Mouse (Mus musculus) kidney, postnatal 0 days (tissue): ENCODE data around the gene Dpysl4. TPM values are rescaled to one million over a fixed set of nuclear protein-coding genes. Genes with fewer than 3 reads are reported as not detected.

ENCODE experiments used
- ATAC-seq: fragments of 200-750 bp; cut with Nextera tagmentation; replicated peaks from 2 replicates; pipeline ENCODE4 v1.8.0; 2017; ENCODE audit warnings: low read depth, moderate number of reproducible peaks, moderate TSS enrichment, moderate library complexity; ENCODE audit not compliant: low FRiP score
- DNase-seq: peaks from one replicate; pipeline ENCODE4 v3.0.0-alpha.2; 2016; ENCODE audit warnings: low spot score
- H3K27ac ChIP-seq: fragments of 300-500 bp; sonication (generic); 2 replicates; pipeline ENCODE4 v1.5.1; 2014; ENCODE audit warnings: mild to moderate bottlenecking
- H3K27me3 ChIP-seq: fragments of 300-500 bp; sonication (generic); 2 replicates; pipeline ENCODE4 v1.6.1; 2014; ENCODE audit warnings: low read length, mixed read lengths; ENCODE audit not compliant: insufficient read depth
- H3K36me3 ChIP-seq: fragments of 300-500 bp; sonication (generic); 2 replicates; pipeline ENCODE4 v1.6.1; 2014; ENCODE audit warnings: low read length, mixed read lengths; ENCODE audit not compliant: insufficient read depth
- H3K4me1 ChIP-seq: fragments of 300-500 bp; sonication (generic); replicated peaks from 2 replicates; pipeline ENCODE4 v1.6.1; 2014; ENCODE audit warnings: antibody characterized with exemption, low read length, mixed read lengths; ENCODE audit not compliant: insufficient read depth
- H3K4me2 ChIP-seq: fragments of 300-500 bp; sonication (generic); 2 replicates; pipeline ENCODE4 v1.6.1; 2014; ENCODE audit warnings: mild to moderate bottlenecking, low read length, moderate library complexity, mixed read lengths
- H3K4me3 ChIP-seq: fragments of 300-500 bp; sonication (generic); replicated peaks from 2 replicates; pipeline ENCODE4 v1.5.1; 2014; ENCODE audit warnings: low read depth, low read length
- H3K9ac ChIP-seq: fragments of 300-500 bp; sonication (generic); 2 replicates; pipeline ENCODE4 v1.6.1; 2014; ENCODE audit warnings: low read depth, low read length
- H3K9me3 ChIP-seq: fragments of 300-500 bp; sonication (generic); replicated peaks from 2 replicates; pipeline ENCODE4 v1.6.1; 2016; ENCODE audit warnings: low read length, inconsistent platforms, mixed read lengths
- CTCF ChIP-seq: IDR thresholded peaks from 2 replicates; pipeline ENCODE4 v1.5.1; 2016; ENCODE audit warnings: antibody characterized with exemption, low read depth, mild to moderate bottlenecking, moderate library complexity
- WGBS: fragments of 180-500 bp; shearing (Covaris S2); extraction: QIAGEN DNeasy Blood & Tissue Kit; methylation state at CpG from one replicate; pipeline ENCODE4 v1.1.7; 2014; 5-methylcytosine and 5-hydroxymethylcytosine counted together
- polyA plus RNA-seq: library from polyadenylated mRNA; unstranded; fragments of >200 nt; fragmentation: Nextera tagmentation; extraction: Ambion mirVana; gene quantifications from 2 replicates; pipeline ENCODE4 v1.2.1, GENCODE M21; 2015

Dpysl4 gene
- polyA plus RNA-seq, 1 experiment from 2014 or later: 7.5 TPM

DNA sequence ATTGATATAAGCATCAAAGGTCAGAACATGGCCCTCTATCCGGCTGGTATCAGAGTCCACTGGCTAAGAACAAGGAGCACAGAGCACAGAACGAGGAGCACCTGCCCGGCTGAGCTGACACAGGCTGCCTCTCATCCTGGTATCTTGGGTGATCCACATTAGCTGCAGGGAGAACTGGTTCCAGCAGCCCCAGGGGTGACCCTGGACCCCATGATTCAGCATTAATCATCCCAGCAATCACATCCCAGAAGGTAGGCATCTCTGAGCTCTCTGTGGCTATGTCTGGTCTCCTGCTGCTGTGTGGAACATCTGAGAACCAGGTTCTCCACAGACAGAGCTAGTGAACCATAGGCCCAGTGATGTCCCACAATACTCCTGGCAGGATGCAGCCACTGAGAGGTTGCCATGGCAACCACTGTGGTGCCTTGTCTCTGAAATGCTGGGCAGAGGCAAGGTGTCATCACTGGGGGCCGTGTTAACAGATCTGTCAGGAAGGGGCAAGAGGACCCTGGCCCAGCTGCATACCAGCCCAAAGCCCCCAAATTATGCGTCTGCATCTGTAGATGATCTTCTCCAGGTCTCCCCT, 51.2 kb downstream of the Dpysl4 start:
- no peaks in the 10 kb centered on the region for H3K36me3 ChIP-seq
- H3K9ac ChIP-seq: no peak overlapping the region
- ATAC-seq (no peak), DNase-seq (no peak)
- no peaks in the 10 kb centered on the region for H3K4me1 ChIP-seq
- TF ChIP-seq CTCF: no peak
- no peak overlapping the region for H3K4me2 ChIP-seq
- no peak overlapping the region for H3K27ac ChIP-seq
- no peaks in the 10 kb centered on the region for H3K27me3 ChIP-seq
- H3K4me3 ChIP-seq: no peak overlapping the region
- H3K9me3 ChIP-seq: no peaks in the 10 kb centered on the region
- WGBS: 71% methylated on average over 5 of the region's 5 CpGs

DNA sequence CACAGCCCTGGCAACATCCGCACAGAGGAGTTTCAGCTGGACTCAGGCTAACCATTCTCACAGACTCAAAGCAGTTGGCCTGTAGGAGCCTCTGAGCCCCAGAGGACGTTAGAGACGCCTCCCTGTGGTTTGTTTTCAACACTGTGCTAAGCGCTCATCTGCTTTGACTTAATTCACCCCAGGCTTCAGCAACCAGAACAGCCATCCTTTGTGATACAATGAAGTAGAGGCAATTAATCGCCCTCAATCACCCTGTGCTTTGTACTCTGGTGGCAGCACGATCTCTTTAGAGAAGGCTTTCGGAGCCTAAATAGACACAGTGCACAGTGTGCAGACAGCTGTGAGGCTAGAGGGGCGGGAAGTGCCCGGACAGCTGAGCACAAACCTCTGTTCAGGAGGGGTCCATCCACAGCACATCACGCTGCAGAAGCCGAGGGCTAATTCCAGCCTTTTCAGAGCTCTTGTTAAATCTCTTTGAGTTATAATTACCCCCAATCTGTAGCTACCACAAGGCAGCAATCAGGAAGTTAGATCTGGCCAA, 54.2 kb downstream of the Dpysl4 start:
- H3K27ac ChIP-seq: no peak overlapping the region
- no peak overlapping the region for H3K9ac ChIP-seq
- no peaks in the 10 kb centered on the region for H3K9me3 ChIP-seq
- no peaks in the 10 kb centered on the region for H3K27me3 ChIP-seq
- no peaks in the 10 kb centered on the region for H3K4me1 ChIP-seq
- whole genome bisulfite sequencing: 26% methylated on average over 11 of the region's 11 CpGs
- DNase-seq: no peak
- no peaks in the 10 kb centered on the region for H3K36me3 ChIP-seq
- peak; percentile 26; the same call in 1 of the 2 replicates for TF ChIP-seq CTCF
- no peak overlapping the region for H3K4me3 ChIP-seq
- no peak overlapping the region for H3K4me2 ChIP-seq
- ATAC-seq: no peak

GRCm38 (mm10) chr7:139143785-139144184, 58.0 kb downstream of the Dpysl4 start:
- WGBS: 60% methylated on average over 1 of the region's 1 CpGs
- DNase-seq (no peak), ATAC-seq (no peak)
- H3K27me3 ChIP-seq: no peaks in the 10 kb centered on the region
- H3K4me2 ChIP-seq: no peak overlapping the region
- TF ChIP-seq CTCF: no peak
- H3K4me3 ChIP-seq: no peak overlapping the region
- no peak overlapping the region for H3K9ac ChIP-seq
- no peaks in the 10 kb centered on the region for H3K9me3 ChIP-seq
- no peaks in the 10 kb centered on the region for H3K4me1 ChIP-seq
- H3K36me3 ChIP-seq: no peaks in the 10 kb centered on the region
- H3K27ac ChIP-seq: no peak overlapping the region

DNA sequence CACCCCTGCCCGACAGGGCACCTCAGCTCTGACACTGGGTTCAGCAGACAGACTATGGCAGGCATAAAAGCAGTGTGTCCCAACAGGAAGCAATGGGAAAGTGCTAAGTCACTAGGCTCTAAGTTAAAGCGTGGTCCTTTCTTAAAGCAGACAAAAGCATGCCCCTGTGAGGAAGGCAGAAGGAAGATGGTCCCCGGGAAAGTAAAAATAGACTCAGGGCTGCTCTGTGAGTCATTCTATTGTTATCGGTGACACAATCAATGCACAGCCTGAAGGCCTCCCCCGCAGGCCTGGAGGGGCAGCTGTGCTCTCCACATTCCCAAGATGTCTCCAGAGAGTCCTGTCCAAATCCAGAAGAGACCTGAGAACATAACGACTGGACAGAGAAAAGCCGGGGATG, 60.1 kb downstream of the Dpysl4 start:
- Histone ChIP-seq H3K4me2 (no peak overlapping the region), H3K36me3 (no peaks in the 10 kb centered on the region), H3K27ac (no peak overlapping the region), H3K9me3 (no peaks in the 10 kb centered on the region), H3K27me3 (no peaks in the 10 kb centered on the region), H3K4me1 (no peaks in the 10 kb centered on the region), H3K9ac (no peak overlapping the region), H3K4me3 (no peak overlapping the region)
- DNase-seq: no peak
- no peak for TF ChIP-seq CTCF
- no peak for ATAC-seq
- WGBS: 59% methylated on average over 7 of the region's 7 CpGs

DNA sequence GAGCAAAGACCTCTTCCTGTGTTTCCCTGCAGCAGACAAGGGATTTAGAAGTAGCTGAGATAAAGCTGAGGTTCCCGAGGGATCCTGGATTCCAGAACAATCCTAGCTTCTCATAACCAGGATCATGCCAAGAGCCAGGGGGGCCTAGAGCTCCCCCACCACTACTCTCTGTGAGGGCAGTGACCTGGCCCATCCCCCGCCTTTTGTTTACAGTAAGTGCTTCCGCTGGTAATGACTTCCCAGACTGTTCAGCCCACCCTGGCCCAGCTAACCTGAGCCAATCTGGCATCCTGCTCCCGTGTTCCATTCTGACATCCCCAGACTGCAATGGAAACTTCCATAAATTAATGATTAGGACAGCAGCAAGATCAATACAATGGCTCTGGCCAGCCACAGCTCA, 61.6 kb downstream of the Dpysl4 start:
- no peak for ATAC-seq
- no peaks in the 10 kb centered on the region for H3K36me3 ChIP-seq
- H3K4me3 ChIP-seq: no peak overlapping the region
- H3K4me1 ChIP-seq: no peaks in the 10 kb centered on the region
- WGBS: 38% methylated on average over 4 of the region's 4 CpGs
- DNase-seq: no peak
- TF ChIP-seq CTCF: no peak
- no peak overlapping the region for H3K9ac ChIP-seq
- no peak overlapping the region for H3K4me2 ChIP-seq
- H3K27ac ChIP-seq: no peak overlapping the region
- H3K27me3 ChIP-seq: no peaks in the 10 kb centered on the region
- no peaks in the 10 kb centered on the region for H3K9me3 ChIP-seq

DNA sequence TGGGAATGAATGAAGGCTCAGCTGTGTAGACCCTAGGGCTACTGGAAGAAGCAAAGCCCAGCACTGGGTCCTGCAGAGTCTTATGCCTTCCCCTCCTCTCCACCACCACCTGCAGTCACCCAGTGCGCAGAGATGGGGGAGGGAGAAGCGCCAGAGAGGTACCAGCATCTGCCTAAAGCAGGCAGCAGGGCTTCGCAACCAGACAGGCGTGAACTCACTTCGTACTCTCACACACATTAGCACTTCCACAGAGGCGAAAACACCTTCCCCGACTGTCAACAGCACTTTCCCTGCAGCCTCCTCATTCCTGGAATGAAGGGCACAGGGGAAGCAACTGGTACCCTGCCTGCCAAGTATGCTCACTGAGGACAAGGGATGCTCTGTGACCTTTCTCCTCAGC, 63.6 kb downstream of the Dpysl4 start:
- no peak overlapping the region for H3K4me2 ChIP-seq
- no peaks in the 10 kb centered on the region for H3K9me3 ChIP-seq
- H3K4me3 ChIP-seq: no peak overlapping the region
- no peak for TF ChIP-seq CTCF
- no peak overlapping the region for H3K27ac ChIP-seq
- H3K36me3 ChIP-seq: no peaks in the 10 kb centered on the region
- no peaks in the 10 kb centered on the region for H3K4me1 ChIP-seq
- no peak overlapping the region for H3K9ac ChIP-seq
- WGBS: 47% methylated on average over 7 of the region's 7 CpGs
- DNase-seq (no peak), ATAC-seq (no peak)
- no peaks in the 10 kb centered on the region for H3K27me3 ChIP-seq

GRCm38 (mm10) chr7:139151116-139151515, 65.3 kb downstream of the Dpysl4 start:
- peak; percentile 78 for DNase-seq

More at GRCm38 (mm10) chr7:139151116-139151515, 65.3 kb downstream of the Dpysl4 start:
- no peaks in the 10 kb centered on the region for H3K4me1 ChIP-seq
- no peak overlapping the region for H3K4me3 ChIP-seq
- H3K36me3 ChIP-seq: no peaks in the 10 kb centered on the region
- H3K9me3 ChIP-seq: no peaks in the 10 kb centered on the region
- no peak overlapping the region for H3K27ac ChIP-seq
- no peak overlapping the region for H3K4me2 ChIP-seq
- no peak overlapping the region for H3K9ac ChIP-seq
- no peaks in the 10 kb centered on the region for H3K27me3 ChIP-seq
- TF ChIP-seq CTCF: no peak
- 28% methylated on average over 10 of the region's 10 CpGs for WGBS
- ATAC-seq: peak; percentile 83

Other genes with a start within 250 kb of the Dpysl4 start
- 32.1 and 33.2 TPM in 2 replicates for gene Ppp2r2d, start 239.9 kb upstream of the Dpysl4 start, polyA plus RNA-seq
- 16.5 and 19.5 TPM in 2 replicates for gene Mapk1ip1, start 239.7 kb upstream of the Dpysl4 start, polyA plus RNA-seq
- 125 and 129 TPM in 2 replicates for gene Bnip3, start 176.5 kb upstream of the Dpysl4 start, polyA plus RNA-seq
- gene Jakmip3, start 145.3 kb upstream of the Dpysl4 start, polyA plus RNA-seq: 0.05 TPM in 1 of 2 replicates, not detected in the other
- 2.1 and 4.1 TPM in 2 replicates for gene Lrrc27, start 127.0 kb downstream of the Dpysl4 start, polyA plus RNA-seq
- 0.19 and 0.25 TPM in 2 replicates for gene Stk32c, start 127.3 kb downstream of the Dpysl4 start, polyA plus RNA-seq
- 9.4 and 10.2 TPM in 2 replicates for gene Pwwp2b, start 162.5 kb downstream of the Dpysl4 start, polyA plus RNA-seq